Mouse (Mus musculus) liver, adult 2 months (tissue): ENCODE results near the gene Rasl11a. TPM values are rescaled to one million over a fixed set of nuclear protein-coding genes. Genes with fewer than 3 reads are reported as not detected.

Experiments
- DNase-seq: peaks from one replicate; pipeline ENCODE4 v3.0.0-alpha.2; 2011; ENCODE audit warnings: low read depth, low spot score; ENCODE audit errors: extremely low read depth
- H3K27ac ChIP-seq: fragments of 200-500 bp; replicated peaks from 2 replicates; pipeline ENCODE4 v1.5.1; 2012; ENCODE audit warnings: low read depth, mild to moderate bottlenecking, control low read depth, inconsistent platforms, low read length; ENCODE audit not compliant: insufficient read depth
- H3K27me3 ChIP-seq: fragments of 200-500 bp; 2 replicates; pipeline ENCODE4 v1.6.1; 2012; ENCODE audit warnings: mild to moderate bottlenecking, moderate library complexity, low read length, inconsistent platforms; ENCODE audit not compliant: control insufficient read depth, insufficient read depth
- H3K36me3 ChIP-seq: fragments of 200-500 bp; 2 replicates; pipeline ENCODE4 v1.6.1; 2012; ENCODE audit warnings: low read length, inconsistent platforms; ENCODE audit not compliant: control insufficient read depth, insufficient read depth
- H3K4me1 ChIP-seq: fragments of 200-500 bp; 2 replicates; pipeline ENCODE4 v1.6.1; 2011; ENCODE audit warnings: low read length; ENCODE audit not compliant: control insufficient read depth, insufficient read depth
- H3K4me3 ChIP-seq: fragments of 200-500 bp; 2 replicates; pipeline ENCODE4 v1.5.1; 2011; ENCODE audit warnings: low read depth, mild to moderate bottlenecking, control low read depth, low read length, moderate library complexity; ENCODE audit not compliant: insufficient read depth
- H3K79me2 ChIP-seq: fragments of 200-500 bp; 2 replicates; pipeline ENCODE4 v1.6.1; 2012; ENCODE audit warnings: inconsistent platforms, mild to moderate bottlenecking, low read length, moderate library complexity; ENCODE audit not compliant: control insufficient read depth, insufficient read depth
- H3K9ac ChIP-seq: fragments of 200-500 bp; 2 replicates; pipeline ENCODE4 v1.6.1; 2012; ENCODE audit warnings: low read depth, mild to moderate bottlenecking, control low read depth, inconsistent platforms, low read length
- CTCF ChIP-seq: fragments of 200-500 bp; IDR thresholded peaks from 2 replicates; pipeline ENCODE4 v1.5.1; 2011; ENCODE audit warnings: low read depth, low read length, control low read depth
- POLR2A ChIP-seq: fragments of 200-500 bp; IDR thresholded peaks from 2 replicates; pipeline ENCODE4 v1.6.1; 2011; ENCODE audit warnings: low read length, control low read depth; ENCODE audit not compliant: insufficient read depth; ENCODE audit errors: extremely low read depth
- WGBS: fragments of 180-500 bp; shearing (Covaris S2); methylation state at CpG from one replicate; pipeline ENCODE4 v1.1.7; 2018; 5-methylcytosine and 5-hydroxymethylcytosine counted together
- polyA plus RNA-seq: library from polyadenylated mRNA; depleted of rRNA; stranded (reverse); fragments of >200 nt; gene quantifications from 2 replicates; pipeline ENCODE4 v1.2.3, GENCODE M21; 2012; rRNA removed
- total RNA-seq: library from RNA; depleted of rRNA; stranded (reverse); fragments of >200 nt; gene quantifications from 2 replicates; pipeline ENCODE4 v1.2.3, GENCODE M21; 2014; rRNA removed

Rasl11a gene
- 0.67 TPM in 1 of 2 replicates, not detected in the other for total RNA-seq
- polyA plus RNA-seq = 0.52 and 0.87 TPM in 2 replicates

DNA sequence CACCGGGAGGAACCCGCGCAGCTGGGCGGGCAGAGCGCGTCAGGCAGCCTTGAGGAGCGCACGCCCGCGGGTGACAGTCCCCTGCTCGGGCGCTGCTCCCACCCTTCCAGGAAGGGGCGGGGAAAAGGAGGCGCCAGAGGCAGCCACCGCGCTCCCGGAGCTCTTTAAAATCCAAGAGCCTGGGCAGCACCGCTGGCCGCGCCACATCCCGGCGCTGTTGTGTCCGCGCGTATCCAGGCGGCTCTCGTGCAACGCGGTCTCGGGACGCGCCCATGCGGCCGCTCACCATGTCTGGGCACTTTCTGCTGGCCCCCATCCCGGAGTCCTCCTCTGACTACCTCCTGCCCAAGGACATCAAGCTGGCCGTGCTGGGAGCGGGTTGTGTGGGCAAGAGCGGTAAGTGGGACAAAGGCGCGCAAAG is at the start of gene Rasl11a:
Gene Rasl11a (plus strand): TSS at position 127 of the 421 bp plus-strand sequence.
- H3K9ac ChIP-seq = peak within 1 kb of the TSS; percentile 48
- no peaks in the 10 kb centered on the region for H3K27me3 ChIP-seq
- peak within 1 kb of the TSS; percentile 26; the same call in 1 of the 2 replicates for H3K27ac ChIP-seq
- no peaks in the 10 kb centered on the region for H3K79me2 ChIP-seq
- no peaks in the 10 kb centered on the region for H3K36me3 ChIP-seq
- peaks cover 6% of the 10 kb centered on the region for H3K4me1 ChIP-seq
- peak; percentile 54 for DNase-seq
- peak within 1 kb of the TSS; percentile 63 for H3K4me3 ChIP-seq
- WGBS = under 1% methylated on average over 40 of the region's 40 CpGs
- TF ChIP-seq POLR2A (0 out of 2 replicates have a peak, but pooled peaks have one; percentile 43), CTCF (0 out of 2 replicates have a peak, but pooled peaks have one; percentile 18)

- peaks cover 17% of the 10 kb centered on the region for H3K79me2 ChIP-seq
- no peak overlapping the region for H3K4me3 ChIP-seq
- no peak overlapping the region for H3K27ac ChIP-seq
- H3K4me1 ChIP-seq = peaks cover 13% of the 10 kb centered on the region
- no peak overlapping the region for H3K9ac ChIP-seq
- no peaks in the 10 kb centered on the region for H3K36me3 ChIP-seq
- 87% methylated on average over 13 of the region's 13 CpGs for WGBS
- no peak for TF ChIP-seq CTCF
- TF ChIP-seq POLR2A = no peak
- H3K27me3 ChIP-seq = no peaks in the 10 kb centered on the region
- no peak for DNase-seq
These were observed 49.1 kb upstream of the Rasl11a start for GRCm38 (mm10) chr5:146795728-146796127.

DNA sequence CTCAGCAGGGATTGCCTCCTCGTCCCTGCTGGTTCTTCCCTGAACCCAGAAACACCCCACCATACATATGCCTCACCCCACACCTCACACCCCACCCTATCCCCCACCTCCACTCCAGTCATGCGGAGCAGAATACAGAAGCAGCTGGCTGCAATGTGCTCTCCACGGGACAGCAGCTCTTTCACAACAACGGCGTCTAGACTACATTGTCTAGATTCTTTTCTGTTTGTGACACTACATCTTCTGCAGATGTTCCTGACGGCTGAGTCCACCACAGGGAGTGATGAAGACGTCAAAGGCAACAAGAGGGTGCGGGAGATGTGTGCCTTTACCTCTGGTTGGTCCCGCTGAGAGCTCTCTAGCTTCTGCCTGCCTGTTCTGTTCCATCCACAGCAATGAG is 46.8 kb upstream of the Rasl11a start:
- H3K27ac ChIP-seq = no peak overlapping the region
- 58% methylated on average over 9 of the region's 9 CpGs for WGBS

GRCm38 (mm10) chr5:146806004-146806430 is 38.9 kb upstream of the Rasl11a start:
- Histone ChIP-seq H3K4me1 (no peaks in the 10 kb centered on the region), H3K27me3 (no peaks in the 10 kb centered on the region), H3K27ac (peak overlapping the region; percentile 47), H3K36me3 (no peaks in the 10 kb centered on the region), H3K79me2 (no peaks in the 10 kb centered on the region), H3K4me3 (no peak overlapping the region), H3K9ac (no peak overlapping the region)
- peak; percentile 60 for DNase-seq
- TF ChIP-seq POLR2A (no peak), CTCF (no peak)
- WGBS = 78% methylated on average over 8 of the region's 8 CpGs

More for the DNA sequence above, 46.8 kb upstream of the Rasl11a start:
- Histone ChIP-seq H3K36me3 (no peaks in the 10 kb centered on the region), H3K4me3 (no peak overlapping the region), H3K27me3 (no peaks in the 10 kb centered on the region), H3K9ac (no peak overlapping the region), H3K4me1 (peaks cover 3% of the 10 kb centered on the region; the same call in 1 of the 2 replicates), H3K79me2 (no peaks in the 10 kb centered on the region)
- no peak for DNase-seq
- no peak for TF ChIP-seq POLR2A
- TF ChIP-seq CTCF = no peak

GRCm38 (mm10) chr5:146809951-146810350 is 34.9 kb upstream of the Rasl11a start:
- Histone ChIP-seq H3K27ac (no peak overlapping the region), H3K9ac (no peak overlapping the region), H3K36me3 (no peaks in the 10 kb centered on the region), H3K4me1 (no peaks in the 10 kb centered on the region), H3K4me3 (no peak overlapping the region), H3K79me2 (no peaks in the 10 kb centered on the region), H3K27me3 (no peaks in the 10 kb centered on the region)
- 79% methylated on average over 5 of the region's 5 CpGs for WGBS
- TF ChIP-seq CTCF (no peak), POLR2A (no peak)
- DNase-seq = no peak

GRCm38 (mm10) chr5:146812866-146813265 is 32.0 kb upstream of the Rasl11a start:
- Histone ChIP-seq H3K27me3 (no peaks in the 10 kb centered on the region), H3K9ac (no peak overlapping the region), H3K79me2 (no peaks in the 10 kb centered on the region), H3K36me3 (no peaks in the 10 kb centered on the region), H3K4me3 (no peak overlapping the region), H3K4me1 (no peaks in the 10 kb centered on the region), H3K27ac (no peak overlapping the region)
- WGBS = 94% methylated on average over 5 of the region's 5 CpGs
- DNase-seq = no peak
- TF ChIP-seq POLR2A (no peak), CTCF (no peak)
